Mouse (Mus musculus) gastrocnemius, postnatal 4 days (tissue): ENCODE data around the gene Rabgef1. TPM values are rescaled to one million over a fixed set of nuclear protein-coding genes. Genes with fewer than 3 reads are reported as not detected.

Source experiments
- DNase-seq, 2 experiments: peaks; one replicate each; pipeline ENCODE4 v3.0.0; 2021 to 2022; ENCODE audit warnings: low spot score in 2 of 2, mixed read lengths in 2 of 2
- total RNA-seq, 2 experiments: library from RNA; stranded (reverse); gene quantifications; 2 replicates each; pipeline ENCODE4 v1.2.3; 2021

Gene Rabgef1
- total RNA-seq, 2 experiments from 2014 or later: 34.9 to 37.5 TPM

- no peak for DNase-seq
These were observed 754 bp upstream of the Rabgef1 start for GRCm38 (mm10) chr5:130170666-130171422.

GRCm38 (mm10) chr5:130171956-130172601, 481 bp downstream of the Rabgef1 start:
- DNase-seq: peak in 1 of 2 experiments; percentile 31

GRCm38 (mm10) chr5:130173012-130173411, 1.4 kb downstream of the Rabgef1 start:
- DNase-seq: no peak

GRCm38 (mm10) chr5:130177871-130178270, 6.3 kb downstream of the Rabgef1 start:
- no peak for DNase-seq

GRCm38 (mm10) chr5:130180362-130180761, 8.8 kb downstream of the Rabgef1 start:
- no peak for DNase-seq

GRCm38 (mm10) chr5:130181740-130182540, 10.3 kb downstream of the Rabgef1 start:
- DNase-seq: no peak

GRCm38 (mm10) chr5:130182541-130182821, 10.9 kb downstream of the Rabgef1 start:
- no peak for DNase-seq

GRCm38 (mm10) chr5:130184193-130184856, 12.7 kb downstream of the Rabgef1 start:
- DNase-seq: no peak

GRCm38 (mm10) chr5:130185312-130185711, 13.7 kb downstream of the Rabgef1 start:
- DNase-seq: no peak

- DNase-seq: no peak
These were observed 15.8 kb downstream of the Rabgef1 start for GRCm38 (mm10) chr5:130187383-130187782.

- no peak for DNase-seq
These were observed 19.3 kb downstream of the Rabgef1 start for GRCm38 (mm10) chr5:130190909-130191308.

GRCm38 (mm10) chr5:130191865-130192264, 20.3 kb downstream of the Rabgef1 start:
- DNase-seq: no peak

- no peak for DNase-seq
These were observed 20.9 kb downstream of the Rabgef1 start for GRCm38 (mm10) chr5:130192356-130192944.

- DNase-seq: no peak
These were observed 22.2 kb downstream of the Rabgef1 start for GRCm38 (mm10) chr5:130193760-130194159.

- no peak for DNase-seq
These were observed 24.7 kb downstream of the Rabgef1 start for GRCm38 (mm10) chr5:130196307-130196706.

GRCm38 (mm10) chr5:130197454-130197853, 25.9 kb downstream of the Rabgef1 start:
- no peak for DNase-seq

- no peak for DNase-seq
These were observed 26.4 kb downstream of the Rabgef1 start for GRCm38 (mm10) chr5:130197981-130198380.

GRCm38 (mm10) chr5:130200233-130201029, 28.8 kb downstream of the Rabgef1 start:
- no peak for DNase-seq

GRCm38 (mm10) chr5:130203948-130204347, 32.4 kb downstream of the Rabgef1 start:
- no peak for DNase-seq

GRCm38 (mm10) chr5:130204560-130204959, 33.0 kb downstream of the Rabgef1 start:
- no peak for DNase-seq
